Mouse (Mus musculus) liver, postnatal 0 days (tissue): ENCODE data around the gene Gm5089. TPM values are rescaled to one million over a fixed set of nuclear protein-coding genes. Genes with fewer than 3 reads are reported as not detected.

Source experiments
- ATAC-seq: fragments of 200-750 bp; cut with Nextera tagmentation; 2 replicates; pipeline ENCODE4 v1.8.0; 2017; ENCODE audit warnings: mild to moderate bottlenecking, moderate library complexity
- DNase-seq: peaks from one replicate; pipeline ENCODE4 v3.0.0-alpha.2; 2016
- H3K27ac ChIP-seq: fragments of 300-500 bp; sonication (generic); 2 replicates; pipeline ENCODE4 v1.5.1; 2014; ENCODE audit warnings: antibody characterized with exemption, moderate library complexity, mild to moderate bottlenecking, low read depth
- H3K27me3 ChIP-seq: fragments of 300-500 bp; sonication (generic); 2 replicates; pipeline ENCODE4 v1.6.1; 2014; ENCODE audit warnings: low read length, control low read depth, mixed read lengths; ENCODE audit not compliant: insufficient read depth
- H3K36me3 ChIP-seq: fragments of 300-500 bp; sonication (generic); replicated peaks from 2 replicates; pipeline ENCODE4 v1.6.1; 2014; ENCODE audit warnings: mild to moderate bottlenecking, control low read depth, low read length, moderate library complexity, mixed read lengths; ENCODE audit not compliant: insufficient read depth
- H3K4me1 ChIP-seq: fragments of 300-500 bp; sonication (generic); 2 replicates; pipeline ENCODE4 v1.6.1; 2014; ENCODE audit warnings: antibody characterized with exemption, mild to moderate bottlenecking, control low read depth; ENCODE audit not compliant: insufficient read depth
- H3K4me2 ChIP-seq: fragments of 300-500 bp; sonication (generic); 2 replicates; pipeline ENCODE4 v1.6.1; 2014; ENCODE audit warnings: low read depth, mild to moderate bottlenecking, low read length, moderate library complexity, mixed read lengths
- H3K4me3 ChIP-seq: fragments of 300-500 bp; sonication (generic); 2 replicates; pipeline ENCODE4 v1.5.1; 2014; ENCODE audit warnings: low read depth, low read length
- H3K9ac ChIP-seq: fragments of 300-500 bp; sonication (generic); replicated peaks from 2 replicates; pipeline ENCODE4 v1.6.1; 2014; ENCODE audit warnings: mild to moderate bottlenecking, moderate library complexity
- H3K9me3 ChIP-seq: fragments of 300-500 bp; sonication (generic); 2 replicates; pipeline ENCODE4 v1.6.1; 2016; ENCODE audit warnings: mild to moderate bottlenecking, control low read depth, low read length, mixed read lengths
- CTCF ChIP-seq: sonication (generic); IDR thresholded peaks from 2 replicates; pipeline ENCODE4 v1.5.1; 2016; ENCODE audit warnings: antibody characterized with exemption, low read depth
- EP300 ChIP-seq: IDR thresholded peaks from 2 replicates; pipeline ENCODE4 v1.6.1; 2016; ENCODE audit warnings: antibody characterized with exemption, low read depth, mild to moderate bottlenecking
- WGBS: fragments of 180-500 bp; shearing (Covaris S2); extraction: QIAGEN DNeasy Blood & Tissue Kit; methylation state at CpG from one replicate; pipeline ENCODE4 v1.1.7; 2014; ENCODE audit not compliant: insufficient replicate concordance; 5-methylcytosine and 5-hydroxymethylcytosine counted together
- polyA plus RNA-seq: library from polyadenylated mRNA; unstranded; fragments of >200 nt; fragmentation: Nextera tagmentation; extraction: Ambion mirVana; gene quantifications from 2 replicates; pipeline ENCODE4 v1.2.1, GENCODE M21; 2015

The Gm5089 gene
- polyA plus RNA-seq, 1 experiment from 2014 or later: not detected

- Histone ChIP-seq H3K9ac (no peak overlapping the region), H3K27me3 (no peaks in the 10 kb centered on the region), H3K4me2 (no peak overlapping the region), H3K4me1 (no peaks in the 10 kb centered on the region), H3K27ac (no peak overlapping the region), H3K4me3 (no peak overlapping the region), H3K9me3 (no peaks in the 10 kb centered on the region), H3K36me3 (no peaks in the 10 kb centered on the region)
- ATAC-seq (no peak), DNase-seq (no peak)
- TF ChIP-seq EP300 (no peak), CTCF (no peak)
- 86% methylated on average over 5 of the region's 5 CpGs for WGBS
Measured at GRCm38 (mm10) chr14:122385758-122386157, 65.2 kb downstream of the Gm5089 start.

GRCm38 (mm10) chr14:122385238-122385534 lies 65.7 kb downstream of the Gm5089 start:
- Histone ChIP-seq H3K9me3 (no peaks in the 10 kb centered on the region), H3K9ac (no peak overlapping the region), H3K4me3 (no peak overlapping the region), H3K4me1 (no peaks in the 10 kb centered on the region), H3K27me3 (no peaks in the 10 kb centered on the region), H3K27ac (no peak overlapping the region), H3K4me2 (no peak overlapping the region), H3K36me3 (no peaks in the 10 kb centered on the region)
- TF ChIP-seq CTCF: no peak
- no peak for TF ChIP-seq EP300
- DNase-seq (peak; percentile 1), ATAC-seq (no peak)
- 74% methylated on average over 3 of the region's 3 CpGs for WGBS

Other genes starting within 250 kb of the Gm5089 start
- not detected in 2 replicates for gene Zic5, start 14.6 kb upstream of the Gm5089 start, polyA plus RNA-seq
- gene Zic2, start 24.3 kb upstream of the Gm5089 start, polyA plus RNA-seq: not detected in 2 replicates
- not detected in 2 replicates for gene Gm10837, start 39.5 kb upstream of the Gm5089 start, polyA plus RNA-seq
- gene Pcca, start 83.2 kb upstream of the Gm5089 start, polyA plus RNA-seq: 30.3 and 31.3 TPM in 2 replicates